ENCODE assay signal across 8 mouse cellular contexts in genomic region chr3:96237904-96238511, GRCm38 (mm10). TPM values are rescaled to one million over a fixed set of nuclear protein-coding genes. Genes with fewer than 3 reads are reported as not detected.
DNase-seq lines count a peak whose midpoint lies in the region; ATAC-seq and TF ChIP-seq lines count a peak whose summit lies in the region.

No protein-coding gene starts in this region.

- intact Hi-C loops in heart, adult 2 months (cut with DNase I), result loop anchor here (2.0 kb wide), 1 partner anchor 15 kb away; no protein-coding TSS in a partner anchor
- intact Hi-C loops in left cerebral cortex, postnatal 25 days (cut with DNase I), result no loop called here

- H3K9ac ChIP-seq in heart, embryonic 11.5 days (ENCODE audit: low read depth, low read length), result peak overlapping the region; percentile 84
- no peak overlapping the region for H3K9ac ChIP-seq in heart, adult 2 months (ENCODE audit: low read depth, low read length)
- peak overlapping the region; percentile 100 for H3K9ac ChIP-seq in ES-Bruce4 (ENCODE audit: low read depth, poor library complexity, severe bottlenecking)
- H3K9ac ChIP-seq in forebrain, embryonic 12.5 days, result peak overlapping the region; percentile 79
- H3K9ac ChIP-seq in liver, embryonic 15.5 days, result peak overlapping the region; percentile 77

- peak overlapping the region; percentile 83 for H3K27ac ChIP-seq in heart, embryonic 11.5 days (ENCODE audit: low read depth, low read length)
- no peak overlapping the region for H3K27ac ChIP-seq in heart, adult 2 months
- H3K27ac ChIP-seq in ES-Bruce4 (ENCODE audit: insufficient read depth, low read length), result peak overlapping the region; percentile 96
- peak overlapping the region; percentile 89 for H3K27ac ChIP-seq in forebrain, embryonic 12.5 days
- peak overlapping the region; percentile 95 for H3K27ac ChIP-seq in liver, embryonic 15.5 days (replicated peaks)

- ATAC-seq in heart, embryonic 11.5 days (replicated peaks; ENCODE audit: insufficient number of reproducible peaks, low FRiP score, low TSS enrichment), result no peak
- no peak for ATAC-seq in forebrain, embryonic 12.5 days (ENCODE audit: low FRiP score)
- no peak for ATAC-seq in liver, embryonic 15.5 days (ENCODE audit: insufficient read depth)

- no peak for TF ChIP-seq POLR2A in heart, adult 2 months (IDR thresholded peaks at IDR 0.05; ENCODE audit: insufficient read depth, low read depth, low read length)
- TF ChIP-seq POLR2A in ES-Bruce4 (IDR thresholded peaks at IDR 0.05; ENCODE audit: insufficient read depth, low read length), result peak; percentile 61

- under 1% methylated on average over 12 of the region's 12 CpGs for WGBS in heart, embryonic 11.5 days (ENCODE audit: insufficient replicate concordance)
- WGBS in heart, adult 2 months, result 13% methylated on average over 12 of the region's 12 CpGs
- WGBS in forebrain, embryonic 12.5 days, result under 1% methylated on average over 12 of the region's 12 CpGs
- WGBS in liver, embryonic 15.5 days (ENCODE audit: insufficient replicate concordance), result under 1% methylated on average over 12 of the region's 12 CpGs

- no peak for DNase-seq in heart, adult 2 months
- DNase-seq in frontal cortex, postnatal 25 days (ENCODE audit: low spot score in 2 of 2), result no peak
- no peak for DNase-seq in layer of hippocampus, postnatal 14 days (ENCODE audit: low spot score in 2 of 2)
- no peak for DNase-seq in left cerebral cortex, postnatal 25 days (ENCODE audit: low spot score in 2 of 2)

- peak overlapping the region; percentile 59 for H3K4me3 ChIP-seq in heart, embryonic 11.5 days (ENCODE audit: low read depth, low read length)
- H3K4me3 ChIP-seq in heart, adult 2 months, result no peak overlapping the region
- peak overlapping the region; percentile 93 for H3K4me3 ChIP-seq in ES-Bruce4 (ENCODE audit: low read depth, low read length)
- H3K4me3 ChIP-seq in forebrain, embryonic 12.5 days (replicated peaks), result peak overlapping the region; percentile 50
- peak overlapping the region; percentile 65 for H3K4me3 ChIP-seq in liver, embryonic 15.5 days (replicated peaks)

- H3K4me1 ChIP-seq in heart, embryonic 11.5 days (ENCODE audit: control insufficient read depth, insufficient read depth, low read length), result peaks cover 11% of the 10 kb centered on the region
- peaks cover 4% of the 10 kb centered on the region for H3K4me1 ChIP-seq in heart, adult 2 months (ENCODE audit: control insufficient read depth, insufficient read depth, low read length)
- no peaks in the 10 kb centered on the region for H3K4me1 ChIP-seq in ES-Bruce4 (ENCODE audit: control insufficient read depth, insufficient read depth, low read length)
- peaks cover 21% of the 10 kb centered on the region for H3K4me1 ChIP-seq in forebrain, embryonic 12.5 days
- peaks cover 47% of the 10 kb centered on the region for H3K4me1 ChIP-seq in liver, embryonic 15.5 days (replicated peaks)

- no peak for TF ChIP-seq EP300 in heart, adult 2 months (IDR thresholded peaks at IDR 0.05; ENCODE audit: insufficient read depth, low read depth, low read length)
- no peak for TF ChIP-seq EP300 in ES-Bruce4 (IDR thresholded peaks at IDR 0.05; ENCODE audit: insufficient read depth, low read depth, low read length)

- H3K36me3 ChIP-seq in heart, embryonic 11.5 days (ENCODE audit: control insufficient read depth, insufficient read depth, low read length), result no peaks in the 10 kb centered on the region
- peaks cover 2% of the 10 kb centered on the region; the same call in 1 of the 2 replicates for H3K36me3 ChIP-seq in heart, adult 2 months (ENCODE audit: control insufficient read depth, insufficient read depth, low read length)
- peaks cover 2% of the 10 kb centered on the region; the same call in 1 of the 2 replicates for H3K36me3 ChIP-seq in ES-Bruce4 (ENCODE audit: control insufficient read depth, insufficient read depth, low read length, poor library complexity, severe bottlenecking)
- H3K36me3 ChIP-seq in forebrain, embryonic 12.5 days (replicated peaks), result no peaks in the 10 kb centered on the region
- H3K36me3 ChIP-seq in liver, embryonic 15.5 days (replicated peaks), result no peaks in the 10 kb centered on the region

- H3K9me3 ChIP-seq in heart, embryonic 11.5 days (replicated peaks; ENCODE audit: control insufficient read depth, low read length), result no peaks in the 10 kb centered on the region
- H3K9me3 ChIP-seq in ES-Bruce4 (replicated peaks; ENCODE audit: control insufficient read depth, insufficient read depth, low read length, poor library complexity, severe bottlenecking), result no peaks in the 10 kb centered on the region
- H3K9me3 ChIP-seq in forebrain, embryonic 12.5 days, result no peaks in the 10 kb centered on the region
- no peaks in the 10 kb centered on the region for H3K9me3 ChIP-seq in liver, embryonic 15.5 days (replicated peaks)

- no peaks in the 10 kb centered on the region for H3K79me2 ChIP-seq in heart, adult 2 months (replicated peaks; ENCODE audit: control insufficient read depth, insufficient read depth, low read length)

- no peaks in the 10 kb centered on the region for H3K27me3 ChIP-seq in heart, embryonic 11.5 days (ENCODE audit: control insufficient read depth, insufficient read depth, low read length)
- H3K27me3 ChIP-seq in heart, adult 2 months (ENCODE audit: control insufficient read depth, insufficient read depth, low read length), result no peaks in the 10 kb centered on the region
- H3K27me3 ChIP-seq in ES-Bruce4 (ENCODE audit: control insufficient read depth, insufficient read depth, low read length, poor library complexity, severe bottlenecking), result no peaks in the 10 kb centered on the region
- H3K27me3 ChIP-seq in forebrain, embryonic 12.5 days, result no peaks in the 10 kb centered on the region
- no peaks in the 10 kb centered on the region for H3K27me3 ChIP-seq in liver, embryonic 15.5 days

- no peak for TF ChIP-seq CTCF in heart, adult 2 months (IDR thresholded peaks at IDR 0.05)
- no peak for TF ChIP-seq CTCF in ES-Bruce4 (IDR thresholded peaks at IDR 0.05; ENCODE audit: low read depth, low read length)

- H3K4me2 ChIP-seq in heart, embryonic 11.5 days, result peak overlapping the region; percentile 76
- H3K4me2 ChIP-seq in forebrain, embryonic 12.5 days, result peak overlapping the region; percentile 61
- peak overlapping the region; percentile 75 for H3K4me2 ChIP-seq in liver, embryonic 15.5 days

RNA-seq across cellular contexts. Expression of gene Hist2h3c2, which starts 0.9 kb away (rescaled TPM):
- polyA plus RNA-seq in heart, embryonic 11.5 days (2014; fragmentation: Nextera tagmentation; extraction: Ambion mirVana), result 1.8 and 2.6 TPM in 2 replicates
- total RNA-seq in heart, adult 2 months (2021), result 1 to 10 TPM; 5.5 to 6.2 TPM
- 9.2 and 12.0 TPM in 2 replicates for polyA plus RNA-seq in heart, adult 2 months (2012; rRNA removed)
- polyA plus RNA-seq in ES-Bruce4 (2011; ENCODE audit: insufficient read depth, insufficient read length, low read depth, missing spikeins), result 23.1 and 41.5 TPM in 2 replicates
- polyA plus RNA-seq in forebrain, embryonic 12.5 days (2016; fragmentation: Nextera tagmentation; extraction: Ambion mirVana), result 11.6 and 17.3 TPM in 2 replicates
- 10.8 and 13.6 TPM in 2 replicates for polyA plus RNA-seq in liver, embryonic 15.5 days (2015; fragmentation: Nextera tagmentation; extraction: Ambion mirVana)
- total RNA-seq in layer of hippocampus, postnatal 14 days (2021), result 10 to 100 TPM; 11.3 to 14.7 TPM
- total RNA-seq in left cerebral cortex, postnatal 25 days (2021), result 1 to 10 TPM; 5.6 to 7.5 TPM

RNA-seq across cellular contexts. Expression of gene Hist2h2aa2, which starts 2.1 kb away (rescaled TPM):
- 17.2 and 27.4 TPM in 2 replicates for polyA plus RNA-seq in heart, embryonic 11.5 days (2014; fragmentation: Nextera tagmentation; extraction: Ambion mirVana)
- 100 to 1,000 TPM; 189 to 218 TPM for total RNA-seq in heart, adult 2 months (2021)
- polyA plus RNA-seq in heart, adult 2 months (2012; rRNA removed), result 33.9 and 73.5 TPM in 2 replicates
- polyA plus RNA-seq in ES-Bruce4 (2011; ENCODE audit: insufficient read depth, insufficient read length, low read depth, missing spikeins), result 17.2 and 30.9 TPM in 2 replicates
- polyA plus RNA-seq in forebrain, embryonic 12.5 days (2016; fragmentation: Nextera tagmentation; extraction: Ambion mirVana), result 79.4 and 86.1 TPM in 2 replicates
- polyA plus RNA-seq in liver, embryonic 15.5 days (2015; fragmentation: Nextera tagmentation; extraction: Ambion mirVana), result 54.8 and 64.9 TPM in 2 replicates
- 100 to 1,000 TPM; 248 to 267 TPM for total RNA-seq in layer of hippocampus, postnatal 14 days (2021)
- total RNA-seq in left cerebral cortex, postnatal 25 days (2021), result 100 to 1,000 TPM; 158 to 179 TPM

RNA-seq across cellular contexts. Expression of gene Hist2h2aa1, which starts 7.3 kb away (rescaled TPM):
- 7.9 and 13.4 TPM in 2 replicates for polyA plus RNA-seq in heart, embryonic 11.5 days (2014; fragmentation: Nextera tagmentation; extraction: Ambion mirVana)
- 10 to 100 TPM in 1 of 2 experiments, 1 to 10 TPM in 1; 7.1 to 13.0 TPM for total RNA-seq in heart, adult 2 months (2021)
- 60.4 and 124 TPM in 2 replicates for polyA plus RNA-seq in heart, adult 2 months (2012; rRNA removed)
- not detected in 2 replicates for polyA plus RNA-seq in ES-Bruce4 (2011; ENCODE audit: insufficient read depth, insufficient read length, low read depth, missing spikeins)
- polyA plus RNA-seq in forebrain, embryonic 12.5 days (2016; fragmentation: Nextera tagmentation; extraction: Ambion mirVana), result 18.5 and 21.0 TPM in 2 replicates
- 31.3 and 45.2 TPM in 2 replicates for polyA plus RNA-seq in liver, embryonic 15.5 days (2015; fragmentation: Nextera tagmentation; extraction: Ambion mirVana)
- 1 to 10 TPM; 6.7 to 8.0 TPM for total RNA-seq in layer of hippocampus, postnatal 14 days (2021)
- 1 to 10 TPM; 6.9 to 9.0 TPM for total RNA-seq in left cerebral cortex, postnatal 25 days (2021)

RNA-seq across cellular contexts. Expression of gene Hist2h3c1, which starts 8.5 kb away (rescaled TPM):
- 0.66 and 1.2 TPM in 2 replicates for polyA plus RNA-seq in heart, embryonic 11.5 days (2014; fragmentation: Nextera tagmentation; extraction: Ambion mirVana)
- total RNA-seq in heart, adult 2 months (2021), result not detected
- not detected in 2 replicates for polyA plus RNA-seq in heart, adult 2 months (2012; rRNA removed)
- 1.3 and 3.0 TPM in 2 replicates for polyA plus RNA-seq in ES-Bruce4 (2011; ENCODE audit: insufficient read depth, insufficient read length, low read depth, missing spikeins)
- polyA plus RNA-seq in forebrain, embryonic 12.5 days (2016; fragmentation: Nextera tagmentation; extraction: Ambion mirVana), result not detected in 2 replicates
- polyA plus RNA-seq in liver, embryonic 15.5 days (2015; fragmentation: Nextera tagmentation; extraction: Ambion mirVana), result 2.5 and 3.2 TPM in 2 replicates
- not detected for total RNA-seq in layer of hippocampus, postnatal 14 days (2021)
- not detected for total RNA-seq in left cerebral cortex, postnatal 25 days (2021)

RNA-seq across cellular contexts. Expression of gene Hist2h2be, which starts 17.1 kb away (rescaled TPM):
- polyA plus RNA-seq in heart, embryonic 11.5 days (2014; fragmentation: Nextera tagmentation; extraction: Ambion mirVana), result 3.3 and 5.4 TPM in 2 replicates
- 10 to 100 TPM in 1 of 2 experiments, 1 to 10 TPM in 1; 9.4 to 10.1 TPM for total RNA-seq in heart, adult 2 months (2021)
- polyA plus RNA-seq in heart, adult 2 months (2012; rRNA removed), result 6.9 and 11.9 TPM in 2 replicates
- 1.3 and 2.0 TPM in 2 replicates for polyA plus RNA-seq in ES-Bruce4 (2011; ENCODE audit: insufficient read depth, insufficient read length, low read depth, missing spikeins)
- polyA plus RNA-seq in forebrain, embryonic 12.5 days (2016; fragmentation: Nextera tagmentation; extraction: Ambion mirVana), result 14.9 and 15.4 TPM in 2 replicates
- polyA plus RNA-seq in liver, embryonic 15.5 days (2015; fragmentation: Nextera tagmentation; extraction: Ambion mirVana), result 6.5 and 7.7 TPM in 2 replicates
- 1 to 10 TPM; 4.0 to 4.8 TPM for total RNA-seq in layer of hippocampus, postnatal 14 days (2021)
- total RNA-seq in left cerebral cortex, postnatal 25 days (2021), result 1 to 10 TPM; 5.4 to 5.9 TPM
